Mouse (Mus musculus) heart, postnatal 14 days (tissue): ENCODE data around the gene Palm. TPM values are rescaled to one million over a fixed set of nuclear protein-coding genes. Genes with fewer than 3 reads are reported as not detected.
A peak's percentile ranks its signal among the peaks of the same experiment; 100 is the strongest.

Experiments
- DNase-seq, 2 experiments: peaks; one replicate each; pipeline ENCODE4 v3.0.0; 2021 to 2022
- intact Hi-C: fragments of 180-260 bp; cut with DNase I; formaldehyde crosslinking; loops from one replicate; pipeline ENCODE4 v1.15.1; 2025
- total RNA-seq, 2 experiments: library from RNA; stranded (reverse); gene quantifications; 2 replicates each; pipeline ENCODE4 v1.2.3; 2021

Gene Palm
- total RNA-seq, 2 experiments from 2014 or later, result 71.8 to 86.5 TPM

GRCm38 (mm10) chr10:79851653-79852052, 58.3 kb downstream of the Palm start:
- no peak for DNase-seq
- intact Hi-C loops, result no loop called here

- peak; percentile 51 to 63 for DNase-seq
- intact Hi-C loops, result no loop called here
These were observed 58.9 kb downstream of the Palm start for GRCm38 (mm10) chr10:79852107-79852789.

DNA sequence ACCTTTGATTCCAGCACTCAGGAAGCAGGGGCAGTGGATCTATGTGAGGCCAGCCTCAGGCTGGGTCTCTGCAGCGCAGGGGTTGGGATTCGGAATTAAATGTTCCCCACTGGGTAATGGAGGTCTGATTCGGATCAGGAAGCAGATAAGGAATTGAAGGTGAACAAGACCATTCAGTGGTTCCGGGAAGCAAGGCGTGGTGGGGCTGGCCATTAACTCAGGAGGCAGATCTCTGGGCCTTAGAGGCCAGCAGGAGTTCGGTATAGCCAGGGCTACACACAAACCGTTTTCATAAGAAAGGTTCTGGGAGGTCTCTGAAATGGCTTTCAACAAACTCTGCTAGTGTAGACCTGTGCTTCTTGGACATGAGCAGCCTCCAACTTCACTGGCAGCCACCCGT, 59.5 kb downstream of the Palm start:
- DNase-seq, result no peak
- intact Hi-C loops, result no loop called here

DNA sequence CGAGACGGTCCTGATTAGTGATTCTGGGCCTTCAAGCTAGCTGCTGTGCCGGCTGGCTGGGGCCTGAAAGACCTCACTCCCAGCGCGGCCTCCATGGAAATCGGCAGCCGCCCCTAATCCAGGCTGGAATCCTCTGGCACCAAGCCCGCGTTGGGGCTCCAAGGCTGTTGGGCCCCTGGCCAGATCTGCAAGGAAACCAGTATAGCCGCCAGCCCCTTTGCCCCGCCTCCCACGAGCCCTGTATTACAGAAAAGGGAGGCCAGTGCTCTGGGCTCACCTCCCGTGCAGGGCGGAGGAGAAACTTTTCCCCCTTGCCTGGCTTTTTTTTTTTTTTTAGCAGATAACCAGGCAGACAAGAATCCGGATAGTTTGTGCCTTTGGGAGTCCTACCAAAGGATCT, 60.0 kb downstream of the Palm start:
- intact Hi-C loops, result no loop called here

DNA sequence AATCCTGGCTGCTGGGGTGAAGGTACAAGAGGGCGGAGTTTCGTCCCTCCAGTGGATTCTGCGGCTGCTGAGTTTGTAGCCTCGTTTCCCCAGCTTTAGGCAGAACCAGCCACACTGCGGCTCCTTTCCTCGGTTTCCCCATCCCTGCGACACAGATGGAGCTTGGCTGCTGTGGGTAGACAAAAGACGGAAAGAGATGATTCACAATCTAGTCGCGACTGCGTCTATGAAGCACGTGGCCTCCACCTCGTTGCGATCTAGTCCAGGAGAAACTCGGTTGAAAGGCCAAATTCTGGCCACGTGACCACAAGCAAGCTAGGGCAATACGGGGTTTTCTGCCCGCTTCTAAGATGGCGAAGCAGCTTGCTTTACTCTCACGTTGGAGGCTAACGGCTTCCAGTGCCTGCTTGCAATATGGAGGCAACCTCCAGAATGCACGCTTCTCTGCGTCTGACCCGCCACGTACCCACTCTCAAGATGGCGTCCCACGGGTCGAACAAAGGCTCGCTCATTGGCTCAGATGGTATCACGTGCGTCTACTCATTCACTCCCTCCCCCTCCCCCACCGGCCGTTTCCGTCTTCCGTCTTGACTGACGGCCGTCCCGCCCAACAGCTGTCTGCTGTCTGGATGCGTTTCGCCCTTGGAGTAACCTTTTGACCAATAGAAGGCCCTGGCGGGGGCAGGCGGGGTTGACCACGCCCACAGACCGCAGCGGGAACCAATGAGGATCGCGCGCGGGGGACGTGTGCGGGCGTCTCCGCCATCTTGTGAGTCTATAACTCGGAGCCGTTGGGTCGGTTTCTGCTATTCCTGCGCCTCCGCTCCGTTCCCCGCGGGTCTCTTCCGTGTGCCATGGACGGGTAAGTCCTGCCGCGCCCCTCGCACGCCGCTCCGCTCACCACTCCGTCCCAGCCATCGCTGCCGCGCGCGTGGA, 60.8 kb downstream of the Palm start, which contains the start of gene Ptbp1:
TSS of gene Ptbp1 (plus strand) at position 568 of the 936 bp plus-strand sequence.
- peak; percentile 98 for DNase-seq
- intact Hi-C loops, result no loop called here

More for the DNA sequence above, 60.0 kb downstream of the Palm start:
- peak; percentile 99 for DNase-seq

- peak; percentile 72 to 74 for DNase-seq
- intact Hi-C loops, result no loop called here
These were observed 61.6 kb downstream of the Palm start for GRCm38 (mm10) chr10:79854801-79855541.

- no peak for DNase-seq
- intact Hi-C loops, result loop anchor here (2.0 kb wide), 1 partner anchor 15 kb away; no protein-coding TSS in a partner anchor
These were observed 62.3 kb downstream of the Palm start for GRCm38 (mm10) chr10:79855558-79856184.

GRCm38 (mm10) chr10:79856280-79856679, 62.9 kb downstream of the Palm start:
- no peak for DNase-seq
- intact Hi-C loops, result loop anchor here (2.0 kb wide), 1 partner anchor 15 kb away; no protein-coding TSS in a partner anchor

- intact Hi-C loops, result loop anchor here (2.0 kb wide), 1 partner anchor 16 kb away; no protein-coding TSS in a partner anchor
- DNase-seq, result no peak
These were observed 63.5 kb downstream of the Palm start for GRCm38 (mm10) chr10:79856704-79857451.

DNA sequence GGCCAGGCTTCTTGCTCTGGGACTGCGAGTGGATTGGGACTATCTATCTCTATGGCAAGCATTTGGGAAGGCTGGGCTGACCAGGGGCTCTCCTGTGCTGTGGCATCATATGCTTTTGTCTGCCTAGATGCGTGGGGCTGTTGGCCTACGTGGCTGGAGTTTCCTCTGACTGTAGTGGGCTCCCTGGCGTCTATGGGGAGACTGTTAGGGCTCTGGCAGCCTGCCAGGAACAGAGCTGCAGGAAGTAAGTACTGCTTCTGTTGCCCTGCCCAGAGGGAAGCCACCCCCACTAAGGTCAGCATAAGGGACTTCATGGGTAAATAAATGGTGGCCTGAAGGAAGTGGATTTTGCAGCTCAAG, 64.1 kb downstream of the Palm start:
- DNase-seq, result peak; percentile 79
- intact Hi-C loops, result loop anchor here (2.0 kb wide), 1 partner anchor 17 kb away; no protein-coding TSS in a partner anchor

DNA sequence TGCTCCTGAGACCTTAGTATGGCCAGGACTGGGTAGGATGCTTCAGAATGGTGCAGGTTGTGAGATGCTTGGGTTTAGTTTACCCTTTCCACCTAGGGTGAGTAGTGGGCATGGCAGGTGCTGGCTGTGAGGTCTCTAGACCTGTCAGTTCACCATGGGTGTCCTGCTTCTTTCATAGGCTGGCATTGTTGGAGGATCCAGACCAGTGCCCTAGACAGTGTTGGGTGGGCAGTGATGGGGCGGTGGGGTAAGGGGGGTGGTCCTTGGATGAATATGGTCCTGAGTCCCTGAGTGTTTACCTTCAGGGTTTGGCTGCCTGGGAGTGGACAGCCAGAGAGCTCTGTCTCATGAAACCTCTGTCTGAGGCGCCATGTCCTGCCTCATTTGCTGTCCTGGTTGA, 64.5 kb downstream of the Palm start:
- no peak for DNase-seq
- intact Hi-C loops, result loop anchor here (2.0 kb wide), 2 partner anchors 15 to 17 kb away; no protein-coding TSS in a partner anchor

- DNase-seq, result peak; percentile 70 to 80
- intact Hi-C loops, result loop anchor here (2.0 kb wide), 1 partner anchor 14 kb away; no protein-coding TSS in a partner anchor
These were observed 65.2 kb downstream of the Palm start for GRCm38 (mm10) chr10:79858416-79859074.

GRCm38 (mm10) chr10:79859116-79859515, 65.7 kb downstream of the Palm start:
- no peak for DNase-seq
- intact Hi-C loops, result loop anchor here (2.0 kb wide), 1 partner anchor 14 kb away; no protein-coding TSS in a partner anchor

DNA sequence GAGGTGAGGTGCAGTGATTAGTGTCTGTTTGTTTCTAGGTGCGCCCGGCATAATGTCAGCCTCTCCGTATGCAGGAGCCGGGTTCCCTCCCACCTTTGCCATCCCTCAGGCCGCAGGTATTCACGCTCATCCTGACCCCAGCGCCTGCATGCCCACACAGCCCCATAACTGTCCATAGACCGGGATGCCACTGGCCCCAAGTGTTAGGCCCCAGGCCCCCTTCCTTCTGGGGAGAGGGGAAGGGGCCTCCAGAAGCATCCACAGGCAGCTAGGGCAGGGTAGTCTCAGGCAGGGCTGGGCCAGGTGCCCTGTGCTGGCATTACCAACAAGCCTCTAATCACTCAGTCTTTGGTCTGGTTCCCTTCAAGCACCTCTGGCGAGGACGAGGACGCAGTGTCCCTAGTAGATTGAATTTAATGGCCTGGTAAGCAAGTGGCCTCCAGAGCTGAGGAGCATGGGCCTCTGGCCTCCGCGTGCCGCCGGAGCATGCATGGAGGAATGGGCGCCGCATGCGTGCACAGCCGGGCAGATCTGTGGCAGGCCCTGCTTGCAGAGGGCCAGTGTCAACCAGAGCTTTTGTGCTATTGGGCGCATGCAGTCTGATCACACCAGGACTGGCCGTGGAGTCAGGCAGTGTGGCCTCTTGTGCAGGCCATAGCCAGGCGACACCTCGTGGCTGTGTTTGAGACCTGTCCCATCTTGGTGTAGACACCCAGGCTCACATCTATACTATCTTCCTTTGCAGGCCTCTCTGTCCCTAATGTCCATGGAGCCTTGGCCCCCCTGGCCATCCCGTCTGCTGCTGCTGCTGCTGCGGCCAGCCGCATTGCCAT, 66.9 kb downstream of the Palm start:
- no peak for DNase-seq
- intact Hi-C loops, result no loop called here

DNA sequence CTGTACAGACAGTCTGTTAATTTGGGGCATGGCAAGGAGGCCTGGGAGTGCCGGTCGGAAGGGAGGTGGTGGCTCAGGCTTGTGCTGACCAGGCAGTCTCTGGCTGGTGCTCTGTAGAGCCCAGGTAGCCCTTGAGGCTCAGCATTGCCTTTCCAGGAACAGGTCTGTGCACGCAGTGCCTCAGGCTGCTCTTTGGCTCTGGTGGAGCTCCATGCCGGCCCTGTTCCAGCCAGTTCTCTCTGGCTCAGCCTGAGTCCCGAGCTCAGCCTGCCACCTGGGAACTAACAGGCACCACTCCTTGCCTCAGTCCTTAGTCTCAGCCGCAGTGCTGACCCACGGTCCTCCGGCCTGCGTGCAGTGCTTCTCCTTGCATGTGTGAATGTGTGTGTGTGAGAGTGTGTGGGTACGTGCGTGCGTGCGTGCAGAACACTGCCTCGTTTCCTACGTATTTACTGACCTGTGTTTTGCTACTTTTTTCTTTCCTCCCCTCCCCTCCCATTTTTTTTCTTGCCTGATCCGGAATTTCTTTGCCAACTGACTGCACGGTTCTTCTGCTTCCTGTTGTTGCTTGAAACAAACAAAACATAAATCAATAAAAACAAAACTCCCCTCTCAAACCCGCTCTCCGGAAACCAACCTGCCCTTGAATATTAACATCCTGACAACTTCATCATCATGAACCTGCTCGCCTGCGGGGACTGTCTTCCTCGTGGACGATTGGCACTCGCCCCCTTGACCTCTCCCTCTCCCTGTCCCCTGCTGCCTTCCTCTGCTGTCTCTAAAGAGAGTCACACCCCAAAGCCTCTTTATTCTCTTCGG, 68.1 kb downstream of the Palm start:
- no peak for DNase-seq
- intact Hi-C loops, result no loop called here

- intact Hi-C loops, result no loop called here
- DNase-seq, result no peak
These were observed 68.8 kb downstream of the Palm start for GRCm38 (mm10) chr10:79862049-79862788.
